Mouse (Mus musculus): ENCODE measurements at regions not wholly inside any gene's neighbourhood (a gene's known extent, or its start where the extent isn't known, plus 50 kb on each side); places are given as distances from the start of the nearest gene placed in this dataset.
A peak's percentile ranks its signal among the peaks of the same experiment; 100 is the strongest.

- no peak for TF ChIP-seq GATA4 (IDR thresholded peaks at IDR 0.05; ENCODE audit: insufficient replicate concordance, low read length)
Observed at GRCm38 (mm10) chr1:92776353-92776752, 55.1 kb upstream of the Gpc1 start.

- no peak for TF ChIP-seq GATA4 (IDR thresholded peaks at IDR 0.05; ENCODE audit: insufficient replicate concordance, low read length)
Observed at GRCm38 (mm10) chr1:92775908-92776307, 55.5 kb upstream of the Gpc1 start.

GRCm38 (mm10) chr1:92774743-92775692 is 56.4 kb upstream of the Gpc1 start:
- TF ChIP-seq GATA4 (IDR thresholded peaks at IDR 0.05; ENCODE audit: insufficient replicate concordance, low read length), result no peak

GRCm38 (mm10) chr1:92774006-92774405 is 57.4 kb upstream of the Gpc1 start:
- no peak for TF ChIP-seq GATA4 (IDR thresholded peaks at IDR 0.05; ENCODE audit: insufficient replicate concordance, low read length)

GRCm38 (mm10) chr1:92772784-92773113 is 58.7 kb upstream of the Gpc1 start:
- TF ChIP-seq GATA4 (IDR thresholded peaks at IDR 0.05; ENCODE audit: insufficient replicate concordance, low read length), result no peak

- no peak for TF ChIP-seq GATA4 (IDR thresholded peaks at IDR 0.05; ENCODE audit: insufficient replicate concordance, low read length)
Observed at GRCm38 (mm10) chr1:92772101-92772783, 59.2 kb upstream of the Gpc1 start.

- no peak for TF ChIP-seq GATA4 (IDR thresholded peaks at IDR 0.05; ENCODE audit: insufficient replicate concordance, low read length)
Observed at GRCm38 (mm10) chr1:92769696-92770095, 61.7 kb upstream of the Gpc1 start.

GRCm38 (mm10) chr1:92769156-92769555 is 62.3 kb upstream of the Gpc1 start:
- TF ChIP-seq GATA4 (IDR thresholded peaks at IDR 0.05; ENCODE audit: insufficient replicate concordance, low read length), result no peak

GRCm38 (mm10) chr1:92766496-92766895 is 64.9 kb upstream of the Gpc1 start:
- TF ChIP-seq GATA4 (IDR thresholded peaks at IDR 0.05; ENCODE audit: insufficient replicate concordance, low read length), result no peak

- TF ChIP-seq GATA4 (IDR thresholded peaks at IDR 0.05; ENCODE audit: insufficient replicate concordance, low read length), result no peak
Observed at GRCm38 (mm10) chr1:92754793-92755488, 76.5 kb upstream of the Gpc1 start.

GRCm38 (mm10) chr1:92751700-92752136 is 79.7 kb upstream of the Gpc1 start:
- no peak for TF ChIP-seq GATA4 (IDR thresholded peaks at IDR 0.05; ENCODE audit: insufficient replicate concordance, low read length)

GRCm38 (mm10) chr1:92749475-92749874 is 82.0 kb upstream of the Gpc1 start:
- TF ChIP-seq GATA4 (IDR thresholded peaks at IDR 0.05; ENCODE audit: insufficient replicate concordance, low read length), result no peak

- no peak for TF ChIP-seq GATA4 (IDR thresholded peaks at IDR 0.05; ENCODE audit: insufficient replicate concordance, low read length)
Observed at GRCm38 (mm10) chr1:92745284-92745683, 86.2 kb upstream of the Gpc1 start.

GRCm38 (mm10) chr1:92744528-92745241 is 86.8 kb upstream of the Gpc1 start:
- TF ChIP-seq GATA4 (IDR thresholded peaks at IDR 0.05; ENCODE audit: insufficient replicate concordance, low read length), result peak; percentile 78; the same call in 1 of the 2 replicates

All from liver, adult (tissue).